In genomic region chr17:17764206-17764605, GRCm38 (mm10) we compare ENCODE assay signal across 30 mouse cellular contexts.
A peak's percentile ranks its signal among the peaks of the same experiment; 100 is the strongest.
DNase-seq lines count a peak whose midpoint lies in the region; ATAC-seq and TF ChIP-seq lines count a peak whose summit lies in the region.
"Had no signal": no experiment of that assay in that cellular context is flagged by ENCODE, and none has a peak within 500 bp of the region (broad histone marks: within the 10 kb centered on the region; RNA-seq: fewer than 3 reads in every experiment).

No protein-coding gene starts in this region.

- peak overlapping the region; percentile 18; the same call in 1 of the 2 replicates for H3K9ac ChIP-seq in forebrain, postnatal 0 days
- no peak overlapping the region for H3K9ac ChIP-seq in forebrain, embryonic 13.5 days
- H3K9ac ChIP-seq: embryonic facial prominence, embryonic 12.5 days; hindbrain, embryonic 12.5 days; liver, embryonic 14.5 days; neural tube, embryonic 13.5 days; stomach, embryonic 15.5 days had no signal

- no peak for TF ChIP-seq CTCF in forebrain, postnatal 0 days (IDR thresholded peaks at IDR 0.05; ENCODE audit: low read depth)
- TF ChIP-seq CTCF in Patski (IDR thresholded peaks at IDR 0.05) = no peak

- CTCF ChIA-PET in Patski (lab: Charles Lee) = no interaction called here

- H3K27ac ChIP-seq in forebrain, postnatal 0 days (ENCODE audit: low read depth, low read length) = no peak overlapping the region
- no peak overlapping the region for H3K27ac ChIP-seq in forebrain, embryonic 13.5 days
- H3K27ac ChIP-seq: embryonic facial prominence, embryonic 12.5 days; heart, embryonic 10.5 days; hindbrain, embryonic 12.5 days; liver, embryonic 14.5 days; neural tube, embryonic 13.5 days; stomach, embryonic 15.5 days had no signal

- no peak for DNase-seq in forebrain, postnatal 0 days
- DNase-seq in 416B (ENCODE audit: low read depth) = peak; percentile 84
- peak; percentile 9 for DNase-seq in Patski (ENCODE audit: low read depth, low spot score)
- DNase-seq in adrenal gland, postnatal 36 days = peak; percentile 25 to 35
- DNase-seq in natural killer cell, adult 2 months (ENCODE audit: low spot score in 2 of 2) = no peak
- DNase-seq in cerebellum, postnatal 25 days = no peak
- no peak for DNase-seq in right cerebral cortex, postnatal 36 days (ENCODE audit: low spot score in 2 of 2)
- DNase-seq: cerebellum, adult 11-12 months; cerebellum, adult 9-11 months; gastrocnemius, postnatal 25 days; heart, adult 11 months; heart, postnatal 36 days; kidney, adult 9 months; kidney, postnatal 10 days; layer of hippocampus, adult 9-11 months; liver; lung, adult 2 months; lung, postnatal 10 days; retina, postnatal 1 day; right cerebral cortex, postnatal 14 days had no signal

- ATAC-seq in forebrain, postnatal 0 days = no peak
- ATAC-seq in forebrain, embryonic 13.5 days = no peak
- ATAC-seq in Patski = peak; percentile 94
- ATAC-seq: activated CD4-positive, CD25-positive, alpha-beta regulatory T cell, adult 4 months; intestine, postnatal 0 days; midbrain, embryonic 16.5 days had no signal

- POLR2A ChIA-PET in Patski (lab: Charles Lee) = no interaction called here

- H3K4me2 ChIP-seq in forebrain, postnatal 0 days (ENCODE audit: low read depth) = no peak overlapping the region
- no peak overlapping the region for H3K4me2 ChIP-seq in forebrain, embryonic 13.5 days
- H3K4me2 ChIP-seq: embryonic facial prominence, embryonic 12.5 days; hindbrain, embryonic 12.5 days; neural tube, embryonic 13.5 days; stomach, embryonic 15.5 days had no signal

- no peaks in the 10 kb centered on the region for H3K4me1 ChIP-seq in forebrain, postnatal 0 days (ENCODE audit: insufficient read depth)
- no peaks in the 10 kb centered on the region for H3K4me1 ChIP-seq in forebrain, embryonic 13.5 days
- H3K4me1 ChIP-seq: embryonic facial prominence, embryonic 12.5 days; heart, embryonic 10.5 days; hindbrain, embryonic 12.5 days; neural tube, embryonic 13.5 days; stomach, embryonic 15.5 days had no signal

- no peaks in the 10 kb centered on the region for H3K9me3 ChIP-seq in forebrain, postnatal 0 days (ENCODE audit: low read length)
- H3K9me3 ChIP-seq in forebrain, embryonic 13.5 days (replicated peaks) = no peaks in the 10 kb centered on the region
- H3K9me3 ChIP-seq: embryonic facial prominence, embryonic 12.5 days; heart, embryonic 10.5 days; hindbrain, embryonic 12.5 days; neural tube, embryonic 13.5 days; stomach, embryonic 15.5 days had no signal

- 40% methylated on average over 1 of the region's 1 CpGs for WGBS in forebrain, postnatal 0 days
- WGBS in forebrain, embryonic 13.5 days = 54% methylated on average over 1 of the region's 1 CpGs

- H3K36me3 ChIP-seq in forebrain, postnatal 0 days (ENCODE audit: insufficient read depth) = no peaks in the 10 kb centered on the region
- no peaks in the 10 kb centered on the region for H3K36me3 ChIP-seq in forebrain, embryonic 13.5 days (ENCODE audit: poor library complexity, severe bottlenecking)
- H3K36me3 ChIP-seq: embryonic facial prominence, embryonic 12.5 days; heart, embryonic 10.5 days; hindbrain, embryonic 12.5 days; neural tube, embryonic 13.5 days; stomach, embryonic 15.5 days had no signal

- in situ Hi-C loops in Patski (cut with MboI; ENCODE audit: low pct_unique_long_range_greater_than_20kb) = no loop called here

- no peaks in the 10 kb centered on the region for H3K27me3 ChIP-seq in forebrain, postnatal 0 days (ENCODE audit: insufficient read depth, low read length)
- no peaks in the 10 kb centered on the region for H3K27me3 ChIP-seq in forebrain, embryonic 13.5 days
- H3K27me3 ChIP-seq in Patski = peaks cover 31% of the 10 kb centered on the region
- H3K27me3 ChIP-seq: hindbrain, embryonic 12.5 days; stomach, embryonic 15.5 days had no signal

- H3K4me3 ChIP-seq in forebrain, postnatal 0 days (ENCODE audit: low read depth, low read length) = no peak overlapping the region
- no peak overlapping the region for H3K4me3 ChIP-seq in forebrain, embryonic 13.5 days
- H3K4me3 ChIP-seq: embryonic facial prominence, embryonic 12.5 days; heart, embryonic 10.5 days; hindbrain, embryonic 12.5 days; neural tube, embryonic 13.5 days; stomach, embryonic 15.5 days had no signal

Comparison
In these comparisons a context has a peak if more than half of its experiments do, and no peak if none do; other contexts are left out.
1. DNase-seq: peak in 416B (single experiment), Patski (single experiment) and adrenal gland, postnatal 36 days (2 of 2); none in forebrain, postnatal 0 days (single experiment), natural killer cell, adult 2 months (0 of 2), cerebellum, postnatal 25 days (0 of 2) and right cerebral cortex, postnatal 36 days (0 of 2).